Mouse (Mus musculus) MEL (cell line): Measurements from ENCODE around the gene Ruvbl2. TPM values are rescaled to one million over a fixed set of nuclear protein-coding genes. Genes with fewer than 3 reads are reported as not detected.
A peak's percentile ranks its signal among the peaks of the same experiment; 100 is the strongest.

Source experiments
- DNase-seq: peaks from one replicate; pipeline ENCODE4 v3.0.0; 2011; ENCODE audit warnings: low read depth, low spot score
- H3K27ac ChIP-seq: 2 replicates; pipeline ENCODE4 v1.5.1; 2012; ENCODE audit warnings: low read depth, mild to moderate bottlenecking, control low read depth, low read length, moderate library complexity; ENCODE audit not compliant: control insufficient read depth
- H3K27me3 ChIP-seq, 2 experiments: fragments of 150-350 bp in 1 of 2; sonication (generic) in 1 of 2; 2 replicates each; pipeline ENCODE4 v1.6.1; 2012; ENCODE audit warnings: low read length in 2 of 2, mild to moderate bottlenecking in 2 of 2, improper control_type of control experiment in 1 of 2, moderate library complexity in 1 of 2; ENCODE audit not compliant: insufficient read depth in 2 of 2, control insufficient read depth in 1 of 2
- H3K36me3 ChIP-seq, 2 experiments: 2 replicates each; pipeline ENCODE4 v1.6.1; 2012 to 2014; ENCODE audit warnings: low read length in 2 of 2, improper control_type of control experiment in 1 of 2, inconsistent platforms in 1 of 2, mild to moderate bottlenecking in 1 of 2; ENCODE audit not compliant: insufficient read depth in 2 of 2, control insufficient read depth in 1 of 2
- H3K4me1 ChIP-seq, 2 experiments: fragments of 150-350 bp in 1 of 2; sonication (generic) in 1 of 2; 2 replicates each; pipeline ENCODE4 v1.6.1; 2012; ENCODE audit warnings: low read length in 2 of 2, improper control_type of control experiment in 1 of 2, mild to moderate bottlenecking in 1 of 2; ENCODE audit not compliant: insufficient read depth in 2 of 2, control insufficient read depth in 1 of 2
- H3K4me3 ChIP-seq, 2 experiments: fragments of 150-350 bp in 1 of 2; sonication (generic) in 1 of 2; 2 replicates each; pipeline ENCODE4 v1.5.1; 2012; ENCODE audit warnings: low read depth in 2 of 2, low read length in 2 of 2, mild to moderate bottlenecking in 2 of 2, moderate library complexity in 2 of 2, control low read depth in 1 of 2, improper control_type of control experiment in 1 of 2; ENCODE audit not compliant: control insufficient read depth in 1 of 2, insufficient read depth in 1 of 2
- H3K79me2 ChIP-seq: 2 replicates; pipeline ENCODE4 v1.6.1; 2012; ENCODE audit warnings: mild to moderate bottlenecking, low read length, moderate library complexity; ENCODE audit not compliant: control insufficient read depth, poor library complexity, insufficient read depth
- H3K9ac ChIP-seq: 2 replicates; pipeline ENCODE4 v1.6.1; 2012; ENCODE audit warnings: low read depth, mild to moderate bottlenecking, control low read depth, low read length, moderate library complexity; ENCODE audit not compliant: control insufficient read depth, poor library complexity, severe bottlenecking
- H3K9me3 ChIP-seq: fragments of 150-350 bp; sonication (generic); replicated peaks from 2 replicates; pipeline ENCODE4 v1.6.1; 2012; ENCODE audit warnings: mild to moderate bottlenecking, low read length, improper control_type of control experiment, moderate library complexity; ENCODE audit not compliant: insufficient read depth
- BHLHE40 ChIP-seq: IDR thresholded peaks from 2 replicates; pipeline ENCODE4 v1.6.1; 2012; ENCODE audit warnings: low read depth, mild to moderate bottlenecking, inconsistent platforms, low read length, improper control_type of control experiment, borderline replicate concordance
- CHD1 ChIP-seq: IDR thresholded peaks from 2 replicates; pipeline ENCODE4 v1.6.1; 2012; ENCODE audit warnings: low read depth, mild to moderate bottlenecking, inconsistent platforms, low read length, improper control_type of control experiment
- CHD2 ChIP-seq: IDR thresholded peaks from 2 replicates; pipeline ENCODE4 v1.6.1; 2011; ENCODE audit warnings: low read length, improper control_type of control experiment
- E2F4 ChIP-seq: IDR thresholded peaks from 2 replicates; pipeline ENCODE4 v1.6.1; 2011; ENCODE audit warnings: low read depth, low read length, improper control_type of control experiment, borderline replicate concordance
- ELF1 ChIP-seq: IDR thresholded peaks from 2 replicates; pipeline ENCODE4 v1.6.1; 2014; ENCODE audit warnings: low read depth, mild to moderate bottlenecking, inconsistent platforms, low read length, improper control_type of control experiment, moderate library complexity
- EP300 ChIP-seq, 2 experiments: IDR thresholded peaks; 2 replicates each; pipeline ENCODE4 v1.6.1; 2011; ENCODE audit warnings: improper control_type of control experiment in 2 of 2, low read length in 2 of 2, low read depth in 1 of 2, mild to moderate bottlenecking in 1 of 2
- ETS1 ChIP-seq: IDR thresholded peaks from 2 replicates; pipeline ENCODE4 v1.6.1; 2012; ENCODE audit warnings: low read depth, mild to moderate bottlenecking, inconsistent platforms, low read length, improper control_type of control experiment, moderate library complexity
- HCFC1 ChIP-seq: IDR thresholded peaks from 2 replicates; pipeline ENCODE4 v1.6.1; 2012; ENCODE audit warnings: low read depth, mild to moderate bottlenecking, inconsistent platforms, low read length, improper control_type of control experiment, moderate library complexity
- JUND ChIP-seq: IDR thresholded peaks from 2 replicates; pipeline ENCODE4 v1.6.1; 2011; ENCODE audit warnings: low read depth, mild to moderate bottlenecking, improper control_type of control experiment, low read length
- MAFK ChIP-seq: IDR thresholded peaks from 2 replicates; pipeline ENCODE4 v1.6.1; 2011; ENCODE audit warnings: low read depth, mild to moderate bottlenecking, low read length, improper control_type of control experiment, borderline replicate concordance
- MAX ChIP-seq: IDR thresholded peaks from 2 replicates; pipeline ENCODE4 v1.6.1; 2011; ENCODE audit warnings: low read length, improper control_type of control experiment
- MAZ ChIP-seq: IDR thresholded peaks from 2 replicates; pipeline ENCODE4 v1.6.1; 2012; ENCODE audit warnings: low read depth, mild to moderate bottlenecking, inconsistent platforms, low read length, improper control_type of control experiment
- MXI1 ChIP-seq: IDR thresholded peaks from 2 replicates; pipeline ENCODE4 v1.6.1; 2011; ENCODE audit warnings: mild to moderate bottlenecking, low read depth, low read length, improper control_type of control experiment
- NELFE ChIP-seq: IDR thresholded peaks from 2 replicates; pipeline ENCODE4 v1.6.1; 2011; ENCODE audit warnings: low read depth, low read length, improper control_type of control experiment
- NRF1 ChIP-seq: IDR thresholded peaks from 2 replicates; pipeline ENCODE4 v1.6.1; 2014; ENCODE audit warnings: low read depth, mild to moderate bottlenecking, inconsistent platforms, low read length, improper control_type of control experiment, moderate library complexity; ENCODE audit not compliant: poor library complexity, insufficient read depth, severe bottlenecking
- POLR2A ChIP-seq, 2 experiments: IDR thresholded peaks; 2 replicates each; pipeline ENCODE4 v1.6.1; 2011 to 2012; ENCODE audit warnings: low read length in 2 of 2, mild to moderate bottlenecking in 2 of 2, control low read depth in 1 of 2, improper control_type of control experiment in 1 of 2, low read depth in 1 of 2, moderate library complexity in 1 of 2; ENCODE audit not compliant: control insufficient read depth in 1 of 2, insufficient read depth in 1 of 2, poor library complexity in 1 of 2
- RAD21 ChIP-seq: IDR thresholded peaks from 2 replicates; pipeline ENCODE4 v1.6.1; 2011; ENCODE audit warnings: mild to moderate bottlenecking, low read depth, low read length, improper control_type of control experiment
- RCOR1 ChIP-seq: IDR thresholded peaks from 2 replicates; pipeline ENCODE4 v1.6.1; 2012; ENCODE audit warnings: low read depth, mild to moderate bottlenecking, inconsistent platforms, low read length, improper control_type of control experiment
- SIN3A ChIP-seq: IDR thresholded peaks from 2 replicates; pipeline ENCODE4 v1.6.1; 2012; ENCODE audit warnings: low read length, improper control_type of control experiment, inconsistent platforms
- SMC3 ChIP-seq: IDR thresholded peaks from 2 replicates; pipeline ENCODE4 v1.6.1; 2011; ENCODE audit warnings: low read depth, low read length, improper control_type of control experiment
- TAL1 ChIP-seq: IDR thresholded peaks from 2 replicates; pipeline ENCODE4 v1.6.1; 2012; ENCODE audit warnings: mild to moderate bottlenecking, inconsistent platforms, low read length, moderate library complexity, mixed read lengths
- TCF12 ChIP-seq: IDR thresholded peaks from 2 replicates; pipeline ENCODE4 v1.6.1; 2014; ENCODE audit warnings: low read depth, mild to moderate bottlenecking, inconsistent platforms, low read length, improper control_type of control experiment, moderate library complexity
- UBTF ChIP-seq: IDR thresholded peaks from 2 replicates; pipeline ENCODE4 v1.6.1; 2012; ENCODE audit warnings: low read depth, mild to moderate bottlenecking, inconsistent platforms, low read length, improper control_type of control experiment, moderate library complexity, borderline replicate concordance; ENCODE audit not compliant: insufficient read depth
- USF1 ChIP-seq: IDR thresholded peaks from 2 replicates; pipeline ENCODE4 v1.6.1; 2014; ENCODE audit warnings: low read depth, mild to moderate bottlenecking, inconsistent platforms, low read length, improper control_type of control experiment, moderate library complexity
- USF2 ChIP-seq, 2 experiments: IDR thresholded peaks; 2 replicates each; pipeline ENCODE4 v1.6.1; 2011 to 2012; ENCODE audit warnings: improper control_type of control experiment in 2 of 2, low read length in 2 of 2, borderline replicate concordance in 1 of 2, inconsistent platforms in 1 of 2, low read depth in 1 of 2, mild to moderate bottlenecking in 1 of 2; ENCODE audit not compliant: insufficient read depth in 1 of 2
- ZKSCAN1 ChIP-seq: IDR thresholded peaks from 2 replicates; pipeline ENCODE4 v1.6.1; 2012; ENCODE audit warnings: low read depth, mild to moderate bottlenecking, inconsistent platforms, low read length, improper control_type of control experiment, moderate library complexity
- ZMIZ1 ChIP-seq: IDR thresholded peaks from 2 replicates; pipeline ENCODE4 v1.6.1; 2012; ENCODE audit warnings: low read depth, mild to moderate bottlenecking, inconsistent platforms, low read length, improper control_type of control experiment, moderate library complexity
- ZNF384 ChIP-seq: IDR thresholded peaks from 2 replicates; pipeline ENCODE4 v1.6.1; 2012; ENCODE audit warnings: low read depth, mild to moderate bottlenecking, inconsistent platforms, low read length, improper control_type of control experiment
- polyA plus RNA-seq, 2 experiments: library from polyadenylated mRNA; stranded (reverse) in 1 of 2; unstranded in 1 of 2; fragments of >175 nt in 1 of 2; fragments of >200 nt in 1 of 2; gene quantifications; 2 replicates each; pipeline versions ENCODE4 v1.2.1 to v1.2.4; 2012; ENCODE audit warnings: low replicate concordance in 2 of 2, low read depth in 1 of 2; ENCODE audit not compliant: insufficient read length in 2 of 2, insufficient read depth in 1 of 2, missing spikeins in 1 of 2
- total RNA-seq: library from RNA; depleted of rRNA; stranded (reverse); fragments of 300-350 nt; gene quantifications from 2 replicates; pipeline ENCODE4 v1.2.3, GENCODE M21; 2012

Gene Ruvbl2
- total and polyA plus RNA-seq, 3 experiments, result 434 to 758 TPM; not detected in 1

GRCm38 (mm10) chr7:45395578-45396336, 42.1 kb downstream of the Ruvbl2 start, which contains the start of gene Snrnp70 (continued):
- TF ChIP-seq RAD21 (no peak), ZMIZ1 (peak; percentile 94), BHLHE40 (no peak), RCOR1 (no peak), EP300 (IDR thresholded peaks at IDR 0.05; ENCODE audit: low read depth in 1 of 2, low read length in 2 of 2) (no peak; a peak in 1 of 4 replicates), MXI1 (peak; percentile 55), SMC3 (no peak), ZKSCAN1 (0 out of 2 replicates have a peak, but pooled peaks have one; percentile 39), JUND (no peak), CHD2 (peak; percentile 68), ETS1 (no peak), E2F4 (peak; percentile 69; the same call in 1 of the 2 replicates), TAL1 (no peak), POLR2A (IDR thresholded peaks at IDR 0.05; ENCODE audit: control insufficient read depth in 1 of 2, insufficient read depth in 1 of 2, low read depth in 1 of 2, low read length in 2 of 2, poor library complexity in 1 of 2) (peak; percentile 60 to 93; a peak in 3 of 4 replicates), MAX (peak; percentile 74; the same call in 1 of the 2 replicates), UBTF (no peak), NELFE (peak; percentile 97), ZNF384 (no peak), SIN3A (peak; percentile 67), MAZ (no peak; the same call in 1 of the 2 replicates), USF1 (no peak), TCF12 (peak; percentile 65; the same call in 1 of the 2 replicates), MAFK (no peak)

GRCm38 (mm10) chr7:45395129-45395541, 42.8 kb downstream of the Ruvbl2 start:
- peak overlapping the region; percentile 70 to 74 for H3K4me3 ChIP-seq
- peaks cover 26 to 47% of the 10 kb centered on the region in 2 experiments for H3K36me3 ChIP-seq
- peak overlapping the region; percentile 86 for H3K27ac ChIP-seq
- peaks cover 43% of the 10 kb centered on the region for H3K79me2 ChIP-seq
- DNase-seq, result no peak
- no peaks in the 10 kb centered on the region for H3K27me3 ChIP-seq
- no peaks in the 10 kb centered on the region for H3K9me3 ChIP-seq
- peak overlapping the region; percentile 84 for H3K9ac ChIP-seq
- no peak; the same call in 1 of the 2 replicates for TF ChIP-seq HCFC1
- TF ChIP-seq UBTF, result no peak
- TF ChIP-seq EP300 (IDR thresholded peaks at IDR 0.05; ENCODE audit: low read depth in 1 of 2, low read length in 2 of 2), result no peak
- no peak for TF ChIP-seq MAZ
- TF ChIP-seq ELF1, result 0 out of 2 replicates have a peak, but pooled peaks have one; percentile 32
- TF ChIP-seq MAFK, result no peak
- TF ChIP-seq SMC3, result no peak
- TF ChIP-seq ETS1, result peak; percentile 16; the same call in 1 of the 2 replicates
- peak; percentile 58 for TF ChIP-seq SIN3A
- TF ChIP-seq USF2 (IDR thresholded peaks at IDR 0.05; ENCODE audit: borderline replicate concordance in 1 of 2, insufficient read depth in 1 of 2, low read depth in 1 of 2, low read length in 2 of 2), result no peak
- TF ChIP-seq ZNF384, result peak; percentile 98
- peak; percentile 14; the same call in 1 of the 2 replicates for TF ChIP-seq CHD2
- no peak for TF ChIP-seq POLR2A (IDR thresholded peaks at IDR 0.05; ENCODE audit: control insufficient read depth in 1 of 2, insufficient read depth in 1 of 2, low read depth in 1 of 2, low read length in 2 of 2, poor library complexity in 1 of 2)
- no peak for TF ChIP-seq ZKSCAN1
- 0 out of 2 replicates have a peak, but pooled peaks have one; percentile 64 for TF ChIP-seq CHD1
- TF ChIP-seq NRF1, result no peak
- no peak for TF ChIP-seq ZMIZ1
- TF ChIP-seq, all 39 proteins: peak for 6
- H3K4me1 ChIP-seq, result peaks cover 5 to 19% of the 10 kb centered on the region in 2 experiments; a peak in 3 of 4 replicates
